Mouse (Mus musculus) spleen, postnatal 4 days (tissue): ENCODE data around the gene Ccdc39.

Experiments used
- DNase-seq, 2 experiments: peaks; one replicate each; pipeline ENCODE4 v3.0.0; 2022; ENCODE audit warnings: low spot score in 2 of 2

The Ccdc39 gene

GRCm38 (mm10) chr3:33843801-33844632, at the start of gene Ccdc39:
Gene Ccdc39, minus strand, starts transcription at chr3:33844310.
- peak in 1 of 2 experiments; percentile 22 for DNase-seq

GRCm38 (mm10) chr3:33893433-33893832, 49.3 kb upstream of the Ccdc39 start:
- no peak for DNase-seq

GRCm38 (mm10) chr3:33887438-33887837, 43.3 kb upstream of the Ccdc39 start:
- no peak for DNase-seq

- DNase-seq: no peak
Observed at GRCm38 (mm10) chr3:33883105-33883504, 39.0 kb upstream of the Ccdc39 start.

- DNase-seq: no peak
Observed at GRCm38 (mm10) chr3:33882695-33883094, 38.6 kb upstream of the Ccdc39 start.

- no peak for DNase-seq
Observed at GRCm38 (mm10) chr3:33878661-33879060, 34.6 kb upstream of the Ccdc39 start.

GRCm38 (mm10) chr3:33874456-33875286, 30.6 kb upstream of the Ccdc39 start:
- no peak for DNase-seq

GRCm38 (mm10) chr3:33873837-33874236, 29.7 kb upstream of the Ccdc39 start:
- no peak for DNase-seq

GRCm38 (mm10) chr3:33873366-33873765, 29.3 kb upstream of the Ccdc39 start:
- DNase-seq: no peak

- DNase-seq: no peak
Observed at GRCm38 (mm10) chr3:33864000-33864540, 20.0 kb upstream of the Ccdc39 start.

- DNase-seq: no peak
Observed at GRCm38 (mm10) chr3:33858939-33859338, 14.8 kb upstream of the Ccdc39 start.

- no peak for DNase-seq
Observed at GRCm38 (mm10) chr3:33853062-33853461, 9.0 kb upstream of the Ccdc39 start.

- no peak for DNase-seq
Observed at GRCm38 (mm10) chr3:33850856-33851255, 6.7 kb upstream of the Ccdc39 start.

- no peak for DNase-seq
Observed at GRCm38 (mm10) chr3:33846639-33847038, 2.5 kb upstream of the Ccdc39 start.

- DNase-seq: no peak
Observed at GRCm38 (mm10) chr3:33838877-33839276, 5.2 kb downstream of the Ccdc39 start.

GRCm38 (mm10) chr3:33836576-33836975, 7.5 kb downstream of the Ccdc39 start:
- no peak for DNase-seq

GRCm38 (mm10) chr3:33832351-33832750, 11.8 kb downstream of the Ccdc39 start:
- no peak for DNase-seq

GRCm38 (mm10) chr3:33824135-33824946, 19.8 kb downstream of the Ccdc39 start:
- no peak for DNase-seq

GRCm38 (mm10) chr3:33807151-33807550, 37.0 kb downstream of the Ccdc39 start:
- no peak for DNase-seq

GRCm38 (mm10) chr3:33800513-33800820, 43.6 kb downstream of the Ccdc39 start:
- DNase-seq: no peak

GRCm38 (mm10) chr3:33799617-33800512, 44.2 kb downstream of the Ccdc39 start, which contains the start of gene Ttc14:
Gene Ttc14, plus strand, starts transcription at chr3:33799832.
- DNase-seq: peak; percentile 96 to 98
